Mouse (Mus musculus) Patski (cell line): ENCODE data around the gene Fancd2. TPM values are rescaled to one million over a fixed set of nuclear protein-coding genes. Genes with fewer than 3 reads are reported as not detected.
A peak's percentile ranks its signal among the peaks of the same experiment; 100 is the strongest.

Source experiments
- ATAC-seq: fragments of 100-300 bp; one replicate; pipeline ENCODE4 v1.8.0; 2021
- CTCF ChIA-PET: fragments of 350-600 bp; sonication (Branson Sonifier 250); formaldehyde crosslinking; loops from one replicate; lab custom pipeline; 2022; ENCODE audit warnings: inconsistent platforms; lab: Charles Lee
- POLR2A ChIA-PET: fragments of 350-600 bp; sonication (Branson Sonifier 250); formaldehyde crosslinking; loops from one replicate; lab custom pipeline; 2022; ENCODE audit warnings: antibody characterized with exemption, inconsistent platforms; lab: Charles Lee
- DNase-seq: peaks from one replicate; pipeline ENCODE4 v3.0.0-alpha.2; 2011; ENCODE audit warnings: low read depth, low spot score
- H3K27me3 ChIP-seq: fragments of 371-371 bp; one replicate; pipeline ENCODE4 v1.5.1; 2021
- CTCF ChIP-seq: fragments of 100-300 bp; IDR thresholded peaks from one replicate; pipeline ENCODE4 v1.5.1; 2021
- in situ Hi-C: fragments of 300-500 bp; cut with MboI; formaldehyde crosslinking; loops from 3 replicates; pipeline ENCODE4 v1.11.1; 2018; ENCODE audit warnings: low pct_unique_long_range_greater_than_20kb, mixed read lengths
- polyA plus RNA-seq: library from polyadenylated mRNA; unstranded; gene quantifications from one replicate; pipeline ENCODE4 v1.2.3, GENCODE M21; 2021

The Fancd2 gene
- polyA plus RNA-seq, 1 experiment from 2014 or later = 8.2 TPM

GRCm38 (mm10) chr6:113605224-113605545 lies 73.7 kb downstream of the Fancd2 start:
- in situ Hi-C loops = no loop called here
- peak; percentile 19 for ATAC-seq

GRCm38 (mm10) chr6:113608871-113609270 lies 77.4 kb downstream of the Fancd2 start:
- ChIA-PET POLR2A (no interaction called here), CTCF (interaction anchor here (1.0 to 1.3 kb wide), 3 partner anchors 9 to 86 kb away, joined by 3 to 4 read pairs (median 4); no protein-coding TSS in a partner anchor)
- DNase-seq (no peak), ATAC-seq (no peak)
- no peak for TF ChIP-seq CTCF
- H3K27me3 ChIP-seq = no peaks in the 10 kb centered on the region
- in situ Hi-C loops = no loop called here

More at GRCm38 (mm10) chr6:113605224-113605545, 73.7 kb downstream of the Fancd2 start:
- DNase-seq = no peak
- CTCF ChIA-PET = no interaction called here
- TF ChIP-seq CTCF = no peak
- POLR2A ChIA-PET = no interaction called here
- H3K27me3 ChIP-seq = no peaks in the 10 kb centered on the region

GRCm38 (mm10) chr6:113609293-113609692 lies 77.8 kb downstream of the Fancd2 start:
- in situ Hi-C loops = no loop called here
- H3K27me3 ChIP-seq = no peaks in the 10 kb centered on the region
- CTCF ChIA-PET = interaction anchor here (1.0 to 1.3 kb wide), 3 partner anchors 9 to 86 kb away, joined by 3 to 4 read pairs (median 4); no protein-coding TSS in a partner anchor
- DNase-seq (no peak), ATAC-seq (no peak)
- POLR2A ChIA-PET = no interaction called here
- TF ChIP-seq CTCF = no peak

- ChIA-PET POLR2A (no interaction called here), CTCF (interaction anchor here (0.7 to 1.3 kb wide), 4 partner anchors 8 to 20 kb away, joined by 3 to 5 read pairs (median 3); partner anchors contain the start of gene Vhl)
- in situ Hi-C loops = no loop called here
- H3K27me3 ChIP-seq = no peaks in the 10 kb centered on the region
- ATAC-seq (no peak), DNase-seq (no peak)
- TF ChIP-seq CTCF = no peak
Observed at GRCm38 (mm10) chr6:113612258-113612969, 80.9 kb downstream of the Fancd2 start.

- ChIA-PET CTCF (no interaction called here), POLR2A (no interaction called here)
- no peak for ATAC-seq
- no peaks in the 10 kb centered on the region for H3K27me3 ChIP-seq
- TF ChIP-seq CTCF = no peak
- no peak for DNase-seq
- in situ Hi-C loops = no loop called here
Observed at GRCm38 (mm10) chr6:113614152-113614551, 82.7 kb downstream of the Fancd2 start.

- ATAC-seq (no peak), DNase-seq (no peak)
- in situ Hi-C loops = no loop called here
- POLR2A ChIA-PET = no interaction called here
- CTCF ChIA-PET = interaction anchor here (1.0 kb wide), 1 partner anchor 25 kb away, joined by 3 read pairs; no protein-coding TSS in a partner anchor
- no peak for TF ChIP-seq CTCF
- H3K27me3 ChIP-seq = no peaks in the 10 kb centered on the region
Observed at GRCm38 (mm10) chr6:113614997-113615396, 83.5 kb downstream of the Fancd2 start.

- in situ Hi-C loops = no loop called here
- no peak for ATAC-seq
- no peaks in the 10 kb centered on the region for H3K27me3 ChIP-seq
- TF ChIP-seq CTCF = no peak
- DNase-seq = no peak
- ChIA-PET POLR2A (no interaction called here), CTCF (interaction anchor here (1.0 kb wide), 1 partner anchor 25 kb away, joined by 3 read pairs; no protein-coding TSS in a partner anchor)
Observed at GRCm38 (mm10) chr6:113615489-113615888, 84.0 kb downstream of the Fancd2 start.

- ChIA-PET CTCF (interaction anchor here (1.8 to 1.9 kb wide), 2 partner anchors 12 to 15 kb away, joined by 3 to 4 read pairs; partner anchors contain the start of gene Irak2), POLR2A (no interaction called here)
- in situ Hi-C loops = no loop called here
Observed at GRCm38 (mm10) chr6:113623386-113623785, 91.9 kb downstream of the Fancd2 start.

GRCm38 (mm10) chr6:113623941-113624751 lies 92.7 kb downstream of the Fancd2 start, which contains the start of gene Vhl:
Gene Vhl (plus strand): TSS chr6:113623959.
- POLR2A ChIA-PET = interaction anchor here (1.0 kb wide), 1 partner anchor 14 kb away, joined by 3 read pairs; the partner anchor contains the start of gene Irak2

More at GRCm38 (mm10) chr6:113623386-113623785, 91.9 kb downstream of the Fancd2 start:
- no peak for ATAC-seq
- DNase-seq = no peak
- H3K27me3 ChIP-seq = no peaks in the 10 kb centered on the region
- no peak for TF ChIP-seq CTCF

GRCm38 (mm10) chr6:113624989-113625770 lies 93.7 kb downstream of the Fancd2 start:
- no peaks in the 10 kb centered on the region for H3K27me3 ChIP-seq
- POLR2A ChIA-PET = interaction anchor here (0.6 to 1.0 kb wide), 2 partner anchors 13 to 71 kb away, joined by 3 read pairs; partner anchors contain the start of gene Irak2
- no peak for TF ChIP-seq CTCF
- CTCF ChIA-PET = interaction anchor here (1.8 kb wide), 1 partner anchor 13 kb away, joined by 6 read pairs; the partner anchor contains the start of gene Irak2
- no peak for DNase-seq
- ATAC-seq = no peak
- in situ Hi-C loops = no loop called here

More at GRCm38 (mm10) chr6:113623941-113624751, 92.7 kb downstream of the Fancd2 start, which contains the start of gene Vhl:
- CTCF ChIA-PET = interaction anchor here (1.8 to 1.9 kb wide), 3 partner anchors 13 to 14 kb away, joined by 3 to 6 read pairs (median 4); partner anchors contain the start of gene Irak2
- TF ChIP-seq CTCF = no peak
- ATAC-seq = peak; percentile 86
- H3K27me3 ChIP-seq = no peaks in the 10 kb centered on the region
- DNase-seq = no peak
- in situ Hi-C loops = no loop called here
